Mouse (Mus musculus) E14TG2a.4 (cell line): ENCODE measurements at regions not wholly inside any gene's neighbourhood (a gene's known extent, or its start where the extent isn't known, plus 50 kb on each side); places are given as distances from the start of the nearest gene placed in this dataset.

ENCODE experiments used
- CTCF ChIP-seq: conservative IDR thresholded peaks from 2 replicates; pipeline ENCODE4 v1.5.1; 2014; ENCODE audit warnings: low read length
- NANOG ChIP-seq: IDR thresholded peaks from 2 replicates; pipeline ENCODE4 v1.6.1; 2014; ENCODE audit warnings: borderline replicate concordance, low read length, mixed read lengths
- POU5F1 ChIP-seq: IDR thresholded peaks from 2 replicates; pipeline ENCODE4 v1.6.1; 2014; ENCODE audit warnings: low read length, borderline replicate concordance

DNA sequence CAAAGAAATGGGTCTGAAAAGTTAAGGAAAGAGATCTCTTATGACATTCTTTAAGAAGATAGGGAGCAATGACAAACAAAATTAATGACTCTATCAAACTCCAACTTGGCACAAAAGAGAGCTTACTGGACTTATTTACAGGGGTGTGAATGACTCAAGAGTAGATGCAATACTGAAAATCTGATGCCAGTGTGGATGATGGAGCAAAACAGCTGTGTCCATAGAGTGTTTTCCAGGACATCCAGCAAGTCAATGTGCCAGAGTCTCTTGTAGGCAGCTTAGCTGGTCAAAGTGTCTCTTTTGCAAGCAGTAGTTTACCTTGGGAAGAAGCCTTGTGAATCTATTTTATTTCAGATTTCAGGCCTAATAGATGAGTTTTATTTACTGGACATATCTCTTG is 1248.2 kb downstream of the Gsdmc2 start:
- no peak for TF ChIP-seq CTCF
- TF ChIP-seq NANOG = no peak
- TF ChIP-seq POU5F1 = no peak
